Mouse (Mus musculus): Measurements from ENCODE around the gene Nup153. TPM values are rescaled to one million over a fixed set of nuclear protein-coding genes. Genes with fewer than 3 reads are reported as not detected.

Nup153 gene
- polyA plus RNA-seq, 1 experiment from 2014 or later: 31.8 TPM

- 89% methylated on average over 2 of the region's 2 CpGs for WGBS
- DNase-seq (ENCODE audit: low spot score): no peak
- Histone ChIP-seq H3K4me1 (ENCODE audit: control insufficient read depth, insufficient read depth, low read length) (no peaks in the 10 kb centered on the region), H3K9ac (ENCODE audit: low read depth, low read length) (no peak overlapping the region), H3K36me3 (ENCODE audit: control insufficient read depth, insufficient read depth, low read length) (peaks cover 52% of the 10 kb centered on the region), H3K4me3 (ENCODE audit: low read depth, low read length) (no peak overlapping the region), H3K27me3 (replicated peaks; ENCODE audit: control insufficient read depth, insufficient read depth, low read length) (no peaks in the 10 kb centered on the region), H3K4me2 (ENCODE audit: low read depth, low read length) (no peak overlapping the region), H3K9me3 (ENCODE audit: control insufficient read depth, low read length) (no peaks in the 10 kb centered on the region), H3K27ac (replicated peaks; ENCODE audit: low read depth, low read length) (no peak overlapping the region)
- no peak for ATAC-seq (ENCODE audit: low read depth)
Observed at GRCm38 (mm10) chr13:46701486-46701885, 26.3 kb downstream of the Nup153 start.

GRCm38 (mm10) chr13:46699372-46699771, 28.4 kb downstream of the Nup153 start:
- Histone ChIP-seq H3K36me3 (ENCODE audit: control insufficient read depth, insufficient read depth, low read length) (peaks cover 65% of the 10 kb centered on the region), H3K4me2 (ENCODE audit: low read depth, low read length) (no peak overlapping the region), H3K27me3 (replicated peaks; ENCODE audit: control insufficient read depth, insufficient read depth, low read length) (no peaks in the 10 kb centered on the region), H3K9ac (ENCODE audit: low read depth, low read length) (no peak overlapping the region), H3K27ac (replicated peaks; ENCODE audit: low read depth, low read length) (no peak overlapping the region), H3K4me3 (ENCODE audit: low read depth, low read length) (no peak overlapping the region), H3K4me1 (ENCODE audit: control insufficient read depth, insufficient read depth, low read length) (no peaks in the 10 kb centered on the region), H3K9me3 (ENCODE audit: control insufficient read depth, low read length) (no peaks in the 10 kb centered on the region)
- 93% methylated on average over 1 of the region's 1 CpGs for WGBS
- DNase-seq (ENCODE audit: low spot score): no peak
- no peak for ATAC-seq (ENCODE audit: low read depth)

DNA sequence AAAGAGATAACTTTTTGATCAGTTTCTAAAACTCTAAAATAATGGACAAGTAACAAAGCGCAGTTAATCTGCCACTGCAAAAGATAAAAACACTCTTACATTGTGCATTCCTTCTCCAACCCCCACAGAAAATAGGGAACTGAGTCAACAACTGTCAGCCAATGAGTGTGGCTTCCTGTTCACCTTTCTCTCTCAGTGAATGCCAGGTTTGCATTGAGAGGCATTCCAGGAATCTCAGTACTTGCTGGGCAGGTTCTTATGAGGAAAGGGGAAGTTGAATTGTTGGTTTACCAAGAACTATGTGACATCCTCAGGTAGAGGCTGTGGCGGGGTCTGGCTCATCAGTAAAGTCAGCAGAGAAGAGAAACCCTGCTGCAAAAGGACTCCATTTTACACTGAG, 31.0 kb downstream of the Nup153 start:
- peak; percentile 61 for DNase-seq (ENCODE audit: low spot score)
- H3K9me3 ChIP-seq (ENCODE audit: control insufficient read depth, low read length): no peaks in the 10 kb centered on the region
- WGBS: 75% methylated on average over 2 of the region's 2 CpGs
- H3K4me3 ChIP-seq (ENCODE audit: low read depth, low read length): no peak overlapping the region
- H3K36me3 ChIP-seq (ENCODE audit: control insufficient read depth, insufficient read depth, low read length): peaks cover 62% of the 10 kb centered on the region
- H3K4me1 ChIP-seq (ENCODE audit: control insufficient read depth, insufficient read depth, low read length): no peaks in the 10 kb centered on the region
- ATAC-seq (ENCODE audit: low read depth): no peak; the same call in 1 of the 2 replicates
- H3K9ac ChIP-seq (ENCODE audit: low read depth, low read length): no peak overlapping the region
- no peaks in the 10 kb centered on the region for H3K27me3 ChIP-seq (replicated peaks; ENCODE audit: control insufficient read depth, insufficient read depth, low read length)
- H3K4me2 ChIP-seq (ENCODE audit: low read depth, low read length): no peak overlapping the region
- no peak overlapping the region for H3K27ac ChIP-seq (replicated peaks; ENCODE audit: low read depth, low read length)

GRCm38 (mm10) chr13:46695932-46696331, 31.8 kb downstream of the Nup153 start:
- H3K4me2 ChIP-seq (ENCODE audit: low read depth, low read length): no peak overlapping the region
- H3K27me3 ChIP-seq (replicated peaks; ENCODE audit: control insufficient read depth, insufficient read depth, low read length): no peaks in the 10 kb centered on the region
- no peak overlapping the region for H3K9ac ChIP-seq (ENCODE audit: low read depth, low read length)
- no peak overlapping the region for H3K27ac ChIP-seq (replicated peaks; ENCODE audit: low read depth, low read length)
- H3K36me3 ChIP-seq (ENCODE audit: control insufficient read depth, insufficient read depth, low read length): peaks cover 62% of the 10 kb centered on the region
- H3K4me1 ChIP-seq (ENCODE audit: control insufficient read depth, insufficient read depth, low read length): no peaks in the 10 kb centered on the region
- no peaks in the 10 kb centered on the region for H3K9me3 ChIP-seq (ENCODE audit: control insufficient read depth, low read length)
- DNase-seq (ENCODE audit: low spot score) (no peak), ATAC-seq (ENCODE audit: low read depth) (no peak)
- H3K4me3 ChIP-seq (ENCODE audit: low read depth, low read length): no peak overlapping the region
- 98% methylated on average over 1 of the region's 1 CpGs for WGBS

DNA sequence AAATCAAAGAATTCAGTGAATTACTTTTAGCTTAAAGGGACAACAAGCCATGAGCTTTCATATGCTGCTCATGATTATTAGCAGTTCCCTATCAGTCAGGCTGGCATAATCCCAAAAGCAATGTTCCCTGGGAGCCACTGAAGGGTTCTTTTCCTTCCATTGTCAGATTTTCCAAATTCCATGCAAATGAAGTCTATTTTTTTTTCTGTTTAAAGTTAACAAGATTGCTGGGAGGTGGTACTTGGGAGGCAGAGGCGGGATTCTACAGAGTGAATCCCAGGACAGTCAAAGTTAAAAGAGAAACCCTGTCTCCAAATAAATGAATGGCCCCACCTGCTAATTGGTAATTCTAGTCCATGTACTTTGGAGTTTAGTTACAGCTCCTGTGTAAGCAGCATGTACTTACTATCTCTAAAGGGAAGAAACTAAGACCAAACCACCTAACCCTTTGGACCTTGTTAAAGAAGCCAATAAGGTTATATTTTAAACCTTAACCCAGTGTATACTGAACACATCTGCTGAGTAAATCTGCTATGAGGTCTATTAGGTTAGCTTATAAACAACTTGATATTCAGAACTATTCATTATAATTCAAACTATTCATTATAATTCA, 32.3 kb downstream of the Nup153 start:
- peaks cover 60% of the 10 kb centered on the region for H3K36me3 ChIP-seq (ENCODE audit: control insufficient read depth, insufficient read depth, low read length)
- DNase-seq (ENCODE audit: low spot score) (no peak), ATAC-seq (ENCODE audit: low read depth) (no peak)
- 89% methylated on average over 1 of the region's 1 CpGs for WGBS
- H3K27ac ChIP-seq (replicated peaks; ENCODE audit: low read depth, low read length): no peak overlapping the region
- no peak overlapping the region for H3K9ac ChIP-seq (ENCODE audit: low read depth, low read length)
- no peaks in the 10 kb centered on the region for H3K9me3 ChIP-seq (ENCODE audit: control insufficient read depth, low read length)
- H3K4me1 ChIP-seq (ENCODE audit: control insufficient read depth, insufficient read depth, low read length): no peaks in the 10 kb centered on the region
- no peak overlapping the region for H3K4me2 ChIP-seq (ENCODE audit: low read depth, low read length)
- no peaks in the 10 kb centered on the region for H3K27me3 ChIP-seq (replicated peaks; ENCODE audit: control insufficient read depth, insufficient read depth, low read length)
- no peak overlapping the region for H3K4me3 ChIP-seq (ENCODE audit: low read depth, low read length)

DNA sequence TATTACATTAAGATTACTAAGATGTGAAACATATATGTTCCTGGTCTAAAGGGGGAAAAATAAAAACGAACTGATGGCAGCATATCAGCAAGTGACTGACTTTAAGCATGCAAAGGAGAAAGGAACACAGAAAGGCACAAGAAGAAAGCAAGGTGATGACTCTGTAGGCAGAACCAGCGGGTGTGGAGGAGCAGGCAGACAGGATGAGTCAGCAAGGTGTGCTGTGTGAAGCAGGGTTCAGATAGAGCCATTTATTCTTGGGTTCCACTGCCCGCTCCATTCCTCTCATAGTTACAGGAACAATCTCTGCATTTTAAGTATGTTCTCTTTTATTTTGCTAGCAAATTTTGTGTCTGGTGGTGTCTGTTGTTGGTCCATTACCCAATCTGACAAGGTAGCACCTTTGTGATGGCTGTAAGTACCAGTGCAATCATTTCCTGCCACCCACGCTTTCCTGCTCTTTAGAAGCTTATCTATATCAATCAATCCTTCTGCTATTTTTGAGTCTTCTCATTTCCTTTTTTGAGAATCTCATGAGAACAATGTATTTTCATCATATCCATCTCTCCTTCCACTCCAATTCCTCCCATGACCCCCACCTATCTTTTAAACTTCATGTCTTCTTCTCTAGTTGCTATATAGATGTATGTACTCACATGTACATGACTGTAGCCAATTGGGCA, 37.0 kb downstream of the Nup153 start:
- Histone ChIP-seq H3K27me3 (replicated peaks; ENCODE audit: control insufficient read depth, insufficient read depth, low read length) (no peaks in the 10 kb centered on the region), H3K4me3 (ENCODE audit: low read depth, low read length) (no peak overlapping the region), H3K9ac (ENCODE audit: low read depth, low read length) (no peak overlapping the region), H3K9me3 (ENCODE audit: control insufficient read depth, low read length) (no peaks in the 10 kb centered on the region), H3K36me3 (ENCODE audit: control insufficient read depth, insufficient read depth, low read length) (peaks cover 76% of the 10 kb centered on the region), H3K4me2 (ENCODE audit: low read depth, low read length) (no peak overlapping the region), H3K27ac (replicated peaks; ENCODE audit: low read depth, low read length) (0 out of 2 replicates have a peak overlapping the region, but pooled peaks have one; percentile 6), H3K4me1 (ENCODE audit: control insufficient read depth, insufficient read depth, low read length) (no peaks in the 10 kb centered on the region)
- no peak for ATAC-seq (ENCODE audit: low read depth)
- 89% methylated on average over 4 of the region's 4 CpGs for WGBS
- DNase-seq (ENCODE audit: low spot score): no peak

DNA sequence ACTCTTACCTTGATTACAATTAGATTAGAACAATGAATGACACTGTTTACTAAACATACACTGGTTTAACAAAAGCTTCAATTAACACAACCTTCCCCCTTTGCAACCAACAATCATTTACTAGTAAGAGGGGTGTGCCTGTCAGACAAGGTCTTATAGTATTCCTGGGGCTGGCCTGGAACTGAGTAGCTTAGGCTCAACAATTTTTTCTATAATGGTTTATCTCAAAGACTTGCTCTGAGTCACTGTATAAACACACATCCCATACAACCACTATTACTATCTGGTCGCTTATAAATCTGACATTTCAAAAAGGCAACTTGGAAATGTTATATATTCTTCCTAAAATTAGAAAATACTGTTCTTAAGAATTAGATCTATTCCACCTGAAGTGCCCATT, 44.4 kb downstream of the Nup153 start:
- 96% methylated on average over 1 of the region's 1 CpGs for WGBS
- DNase-seq (ENCODE audit: low spot score): no peak
- H3K4me1 ChIP-seq (ENCODE audit: control insufficient read depth, insufficient read depth, low read length): no peaks in the 10 kb centered on the region
- ATAC-seq (ENCODE audit: low read depth): no peak
- H3K27me3 ChIP-seq (replicated peaks; ENCODE audit: control insufficient read depth, insufficient read depth, low read length): no peaks in the 10 kb centered on the region
- peaks cover 79% of the 10 kb centered on the region for H3K36me3 ChIP-seq (ENCODE audit: control insufficient read depth, insufficient read depth, low read length)
- H3K9ac ChIP-seq (ENCODE audit: low read depth, low read length): no peak overlapping the region
- H3K27ac ChIP-seq (replicated peaks; ENCODE audit: low read depth, low read length): no peak overlapping the region
- H3K9me3 ChIP-seq (ENCODE audit: control insufficient read depth, low read length): no peaks in the 10 kb centered on the region
- H3K4me3 ChIP-seq (ENCODE audit: low read depth, low read length): no peak overlapping the region
- no peak overlapping the region for H3K4me2 ChIP-seq (ENCODE audit: low read depth, low read length)

DNA sequence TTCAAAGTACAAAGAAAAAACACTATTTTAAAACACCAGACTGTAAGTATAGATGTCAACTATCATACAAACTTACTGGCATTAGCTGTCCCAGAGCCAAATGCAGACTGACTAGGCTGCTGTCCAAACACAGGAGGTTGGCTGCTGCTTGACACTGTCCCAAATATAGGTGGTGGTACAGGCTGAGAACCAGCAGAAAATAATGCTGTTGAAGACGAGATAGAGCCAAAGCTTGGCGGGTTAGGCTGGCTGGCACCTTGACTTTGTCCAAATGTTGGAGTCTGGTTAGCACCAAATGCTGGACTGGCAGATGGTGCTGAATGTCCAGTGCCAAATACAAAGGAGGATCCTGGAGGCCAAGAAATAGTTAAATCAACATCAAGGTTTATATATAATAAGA, 44.8 kb downstream of the Nup153 start:
- Histone ChIP-seq H3K4me2 (ENCODE audit: low read depth, low read length) (no peak overlapping the region), H3K9ac (ENCODE audit: low read depth, low read length) (no peak overlapping the region), H3K27ac (replicated peaks; ENCODE audit: low read depth, low read length) (no peak overlapping the region), H3K4me1 (ENCODE audit: control insufficient read depth, insufficient read depth, low read length) (no peaks in the 10 kb centered on the region), H3K27me3 (replicated peaks; ENCODE audit: control insufficient read depth, insufficient read depth, low read length) (no peaks in the 10 kb centered on the region), H3K4me3 (ENCODE audit: low read depth, low read length) (no peak overlapping the region), H3K9me3 (ENCODE audit: control insufficient read depth, low read length) (no peaks in the 10 kb centered on the region), H3K36me3 (ENCODE audit: control insufficient read depth, insufficient read depth, low read length) (peaks cover 79% of the 10 kb centered on the region)
- 85% methylated on average over 2 of the region's 2 CpGs for WGBS
- DNase-seq (ENCODE audit: low spot score): no peak
- ATAC-seq (ENCODE audit: low read depth): no peak

DNA sequence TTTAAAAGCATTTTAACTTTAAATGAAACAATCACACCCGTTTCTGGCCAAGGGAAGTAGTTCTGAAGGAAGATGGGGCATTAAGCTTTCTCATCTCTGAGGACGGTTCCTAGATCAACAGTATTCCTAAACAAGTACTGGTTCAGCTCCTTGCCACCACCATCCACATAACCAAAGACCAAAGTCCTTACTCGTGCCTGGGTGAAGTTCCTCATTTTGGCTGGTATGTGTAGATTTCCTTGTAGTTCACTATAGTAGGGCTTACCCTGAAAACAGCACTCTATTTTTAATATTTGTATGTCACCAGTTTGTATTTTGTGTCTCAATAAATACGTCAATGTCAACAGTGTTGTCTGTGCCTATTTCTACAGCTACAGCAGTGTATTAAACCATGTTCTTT, 50.0 kb downstream of the Nup153 start:
- Histone ChIP-seq H3K4me1 (ENCODE audit: control insufficient read depth, insufficient read depth, low read length) (no peaks in the 10 kb centered on the region), H3K4me2 (ENCODE audit: low read depth, low read length) (no peak overlapping the region), H3K27ac (replicated peaks; ENCODE audit: low read depth, low read length) (no peak overlapping the region), H3K36me3 (ENCODE audit: control insufficient read depth, insufficient read depth, low read length) (peaks cover 68% of the 10 kb centered on the region), H3K9ac (ENCODE audit: low read depth, low read length) (no peak overlapping the region), H3K27me3 (replicated peaks; ENCODE audit: control insufficient read depth, insufficient read depth, low read length) (no peaks in the 10 kb centered on the region), H3K4me3 (ENCODE audit: low read depth, low read length) (no peak overlapping the region), H3K9me3 (ENCODE audit: control insufficient read depth, low read length) (no peaks in the 10 kb centered on the region)
- WGBS: 80% methylated on average over 4 of the region's 4 CpGs
- DNase-seq (ENCODE audit: low spot score) (no peak), ATAC-seq (ENCODE audit: low read depth) (no peak)
